Mouse (Mus musculus): Measurements from ENCODE around the gene Gramd1a.

GRCm38 (mm10) chr7:31155296-31156033 lies at the start of gene Gramd1a:
- TF ChIP-seq CTCF (IDR thresholded peaks at IDR 0.05; ENCODE audit: low read depth, low read length) = no peak
- no peak for TF ChIP-seq POLR2AphosphoS5 (IDR thresholded peaks at IDR 0.05; ENCODE audit: insufficient replicate concordance, low read depth, low read length)
- TF ChIP-seq GATA1 (IDR thresholded peaks at IDR 0.05; ENCODE audit: borderline replicate concordance, low read length) = no peak
- TF ChIP-seq TAL1 (conservative IDR thresholded peaks at IDR 0.05; ENCODE audit: low read depth, low read length) = no peak
- TF ChIP-seq GATA2 (IDR thresholded peaks at IDR 0.05; ENCODE audit: borderline replicate concordance, low read depth, low read length) = no peak

All from G1E (cell line).